Mouse (Mus musculus): ENCODE results near the gene Tex16.

The Tex16 gene

GRCm38 (mm10) chrX:112010707-112011106, at the start of gene Tex16:
Tex16 (plus strand) TSS chrX:112011007.
- DNase-seq: no peak

GRCm38 (mm10) chrX:111999661-112000060, 11.1 kb upstream of the Tex16 start:
- no peak for DNase-seq
